Mouse (Mus musculus) cortical plate, adult 2 months (tissue): ENCODE results near the gene Alb.

ENCODE experiments used
- CTCF ChIP-seq: fragments of 200-500 bp; IDR thresholded peaks from 2 replicates; pipeline ENCODE4 v1.5.1; 2011; ENCODE audit warnings: mild to moderate bottlenecking, control low read depth, low read length; ENCODE audit not compliant: insufficient read depth; ENCODE audit errors: extremely low read depth
- POLR2A ChIP-seq: fragments of 200-500 bp; IDR thresholded peaks from 2 replicates; pipeline ENCODE4 v1.6.1; 2011; ENCODE audit warnings: mild to moderate bottlenecking, low read length, control low read depth; ENCODE audit not compliant: insufficient read depth; ENCODE audit errors: extremely low read depth

- TF ChIP-seq CTCF (no peak), POLR2A (no peak)
Observed at GRCm38 (mm10) chr5:90501752-90502151, 41.1 kb downstream of the Alb start.
